Mouse (Mus musculus) limb, embryonic 14.5 days (tissue): Measurements from ENCODE around the gene Ipmk. TPM values are rescaled to one million over a fixed set of nuclear protein-coding genes. Genes with fewer than 3 reads are reported as not detected.
"Not testable (repeated sequence)": the region's sequence is repeated elsewhere in the genome, so short reads cannot be mapped to it uniquely, and the experiment has no call there.

Source experiments
- ATAC-seq: fragments of 200-750 bp; cut with Nextera tagmentation; 2 replicates; pipeline ENCODE4 v1.8.0; 2017; ENCODE audit warnings: low read depth, moderate number of reproducible peaks, moderate TSS enrichment; ENCODE audit not compliant: low FRiP score
- DNase-seq: peaks from one replicate; pipeline ENCODE4 v3.0.0-alpha.2; 2015; ENCODE audit warnings: low spot score
- H3K27ac ChIP-seq: fragments of 300-500 bp; sonication (generic); replicated peaks from 2 replicates; pipeline ENCODE4 v1.5.1; 2014; ENCODE audit warnings: low read depth, mild to moderate bottlenecking, low read length, moderate library complexity, mixed read lengths
- H3K27me3 ChIP-seq: fragments of 300-500 bp; sonication (generic); 2 replicates; pipeline ENCODE4 v1.6.1; 2014; ENCODE audit warnings: low read length, mixed read lengths; ENCODE audit not compliant: control insufficient read depth, insufficient read depth
- H3K36me3 ChIP-seq: fragments of 300-500 bp; sonication (generic); 2 replicates; pipeline ENCODE4 v1.6.1; 2014; ENCODE audit warnings: mild to moderate bottlenecking, low read length, moderate library complexity, mixed read lengths; ENCODE audit not compliant: control insufficient read depth, insufficient read depth
- H3K4me1 ChIP-seq: fragments of 300-500 bp; sonication (generic); 2 replicates; pipeline ENCODE4 v1.6.1; 2014; ENCODE audit warnings: antibody characterized with exemption, low read length, mixed read lengths; ENCODE audit not compliant: control insufficient read depth, insufficient read depth
- H3K4me2 ChIP-seq: fragments of 300-500 bp; sonication (generic); replicated peaks from 2 replicates; pipeline ENCODE4 v1.6.1; 2014; ENCODE audit warnings: low read depth, mild to moderate bottlenecking, low read length, moderate library complexity; ENCODE audit not compliant: severe bottlenecking
- H3K4me3 ChIP-seq: fragments of 300-500 bp; sonication (generic); replicated peaks from 2 replicates; pipeline ENCODE4 v1.5.1; 2014; ENCODE audit warnings: low read length
- H3K9ac ChIP-seq: fragments of 300-500 bp; sonication (generic); 2 replicates; pipeline ENCODE4 v1.6.1; 2014; ENCODE audit warnings: mild to moderate bottlenecking, low read depth, low read length, moderate library complexity; ENCODE audit not compliant: severe bottlenecking
- H3K9me3 ChIP-seq: fragments of 300-500 bp; sonication (generic); 2 replicates; pipeline ENCODE4 v1.6.1; 2016; ENCODE audit warnings: low read length; ENCODE audit not compliant: control insufficient read depth
- POLR2A ChIP-seq: fragments of 200-500 bp; IDR thresholded peaks from 2 replicates; pipeline ENCODE4 v1.8.0; 2012; ENCODE audit warnings: inconsistent platforms, mild to moderate bottlenecking, moderate library complexity, borderline replicate concordance; ENCODE audit not compliant: insufficient read depth, insufficient read length; ENCODE audit errors: extremely low read depth
- WGBS: fragments of 180-500 bp; shearing (Covaris S2); extraction: QIAGEN DNeasy Blood & Tissue Kit; methylation state at CpG from one replicate; pipeline ENCODE4 v1.1.7; 2014; 5-methylcytosine and 5-hydroxymethylcytosine counted together
- polyA plus RNA-seq, 2 experiments: library from polyadenylated mRNA; depleted of rRNA in 1 of 2; stranded (reverse) in 1 of 2; unstranded in 1 of 2; fragments of >200 nt; fragmentation: Nextera tagmentation in 1 of 2; extraction: Ambion mirVana in 1 of 2; gene quantifications; 2 replicates each; pipeline versions ENCODE4 v1.2.1 to v1.2.3; 2012 to 2014

Ipmk gene
- polyA plus RNA-seq, 2 experiments, result 8.8 to 11.9 TPM

DNA sequence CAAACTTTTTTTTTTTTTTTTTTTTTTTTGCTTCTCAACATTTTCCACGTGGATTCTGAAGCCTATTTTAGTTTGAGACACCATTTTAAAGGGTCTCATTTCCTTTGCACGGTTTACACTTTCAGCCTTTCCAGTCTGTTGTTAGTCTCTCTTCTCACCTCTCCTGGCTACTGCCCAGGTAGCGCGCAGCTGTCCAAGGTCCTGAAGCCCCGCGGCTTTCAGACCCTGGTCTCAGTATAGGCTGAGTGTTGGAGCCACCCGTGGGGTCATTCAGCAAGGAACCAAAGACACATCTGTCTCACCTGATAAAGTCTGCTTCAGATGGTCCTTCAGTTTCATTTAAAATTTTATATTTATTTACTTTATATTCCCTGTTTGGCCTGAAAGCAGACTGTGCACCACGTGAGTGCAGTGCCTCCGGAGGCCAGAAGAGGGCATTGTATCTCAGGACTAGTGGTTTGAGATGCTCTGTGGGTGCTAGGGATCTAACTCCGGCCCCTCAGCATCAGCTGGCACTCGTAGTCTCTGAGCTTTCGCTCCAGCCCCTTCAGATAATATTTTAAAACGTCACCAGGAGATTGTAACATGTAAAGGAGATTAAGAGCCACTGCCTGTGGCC is 80.8 kb downstream of the Ipmk start:
- H3K4me3 ChIP-seq, result no peak overlapping the region
- DNase-seq, result peak; percentile 15
- TF ChIP-seq POLR2A, result no peak
- no peaks in the 10 kb centered on the region for H3K27me3 ChIP-seq
- 59% methylated on average over 13 of the region's 13 CpGs for WGBS
- no peak for ATAC-seq
- H3K9me3 ChIP-seq, result no peaks in the 10 kb centered on the region
- no peak overlapping the region for H3K27ac ChIP-seq
- no peak overlapping the region for H3K9ac ChIP-seq
- no peak overlapping the region for H3K4me2 ChIP-seq
- no peaks in the 10 kb centered on the region for H3K4me1 ChIP-seq
- H3K36me3 ChIP-seq, result no peaks in the 10 kb centered on the region

DNA sequence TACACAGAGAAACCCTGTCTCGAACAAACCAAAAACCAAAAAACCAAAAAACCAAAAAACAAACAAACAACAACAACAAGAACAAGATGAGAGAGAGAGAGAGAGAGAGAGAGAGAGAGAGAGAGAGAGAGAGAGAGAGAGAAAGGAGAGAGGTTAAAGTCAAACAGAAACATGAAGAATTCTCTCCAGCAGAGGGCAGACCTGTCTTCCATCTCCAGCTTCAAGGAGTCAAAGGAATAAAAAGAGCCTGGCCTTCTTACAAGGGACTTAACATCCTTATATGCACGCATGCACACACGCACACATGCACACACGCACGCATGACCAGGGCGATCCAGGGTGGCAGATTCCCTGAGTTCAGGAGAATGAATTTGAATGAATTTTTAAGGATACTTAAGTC is 83.1 kb downstream of the Ipmk start:
- H3K27me3 ChIP-seq, result no peaks in the 10 kb centered on the region
- no peak overlapping the region for H3K27ac ChIP-seq
- ATAC-seq (no peak), DNase-seq (no peak)
- no peaks in the 10 kb centered on the region for H3K9me3 ChIP-seq
- no peaks in the 10 kb centered on the region for H3K36me3 ChIP-seq
- H3K9ac ChIP-seq, result no peak overlapping the region
- 96% methylated on average over 6 of the region's 6 CpGs for WGBS
- no peak for TF ChIP-seq POLR2A
- H3K4me3 ChIP-seq, result no peak overlapping the region
- no peaks in the 10 kb centered on the region for H3K4me1 ChIP-seq
- H3K4me2 ChIP-seq, result no peak overlapping the region

DNA sequence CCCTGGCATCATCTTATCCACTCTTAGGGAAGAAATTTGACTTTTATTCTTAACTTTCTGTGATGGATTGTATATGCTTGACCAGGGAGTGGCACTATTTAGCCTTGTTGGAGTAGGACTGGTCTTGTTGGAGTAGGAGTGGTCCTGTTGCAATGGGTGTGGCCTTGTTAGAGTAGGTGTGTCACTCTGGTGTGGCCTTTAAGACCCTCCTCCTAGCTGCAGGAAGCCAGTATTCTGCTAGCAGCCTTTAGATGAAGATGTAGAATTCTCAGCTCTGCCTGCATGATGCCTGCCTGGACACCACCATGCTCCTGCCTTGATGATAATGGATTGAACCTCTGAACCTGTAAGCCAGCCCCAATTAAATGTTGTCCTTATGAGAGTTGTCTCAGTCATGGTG is 95.5 kb downstream of the Ipmk start:
- H3K4me3 ChIP-seq, result no peak overlapping the region
- H3K9me3 ChIP-seq, result no peaks in the 10 kb centered on the region
- H3K4me1 ChIP-seq, result no peaks in the 10 kb centered on the region
- ATAC-seq (no peak), DNase-seq (no peak)
- H3K36me3 ChIP-seq, result no peaks in the 10 kb centered on the region
- no peaks in the 10 kb centered on the region for H3K27me3 ChIP-seq
- no peak overlapping the region for H3K27ac ChIP-seq
- no peak overlapping the region for H3K4me2 ChIP-seq
- TF ChIP-seq POLR2A, result no peak
- H3K9ac ChIP-seq, result no peak overlapping the region

DNA sequence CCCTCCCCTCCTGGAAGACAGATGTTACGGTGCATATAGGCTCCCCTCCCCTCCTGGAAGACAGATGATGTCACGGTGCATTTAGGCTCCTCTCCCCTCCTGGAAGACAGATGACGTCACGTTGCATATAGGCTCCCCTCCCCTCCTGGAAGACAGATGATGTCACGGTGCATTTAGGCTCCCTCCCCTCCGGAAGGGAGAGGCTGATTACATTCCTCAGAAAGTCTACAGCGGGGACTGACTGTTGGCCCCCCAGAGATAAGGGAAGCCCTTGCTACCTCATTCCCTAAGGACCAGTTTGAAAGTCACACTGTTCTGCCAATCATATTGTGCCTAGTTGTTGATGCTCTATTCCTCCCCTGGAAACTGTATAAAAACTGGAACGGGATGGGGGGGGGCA is 100.1 kb downstream of the Ipmk start:
- WGBS, result 78% methylated on average over 8 of the region's 8 CpGs
- no peak for TF ChIP-seq POLR2A
- ATAC-seq, result no peak
- Histone ChIP-seq H3K27me3 (no peaks in the 10 kb centered on the region), H3K4me1 (no peaks in the 10 kb centered on the region), H3K4me2 (no peak overlapping the region), H3K36me3 (no peaks in the 10 kb centered on the region), H3K4me3 (no peak overlapping the region), H3K9me3 (no peaks in the 10 kb centered on the region), H3K9ac (no peak overlapping the region), H3K27ac (no peak overlapping the region)
- DNase-seq, result no peak

DNA sequence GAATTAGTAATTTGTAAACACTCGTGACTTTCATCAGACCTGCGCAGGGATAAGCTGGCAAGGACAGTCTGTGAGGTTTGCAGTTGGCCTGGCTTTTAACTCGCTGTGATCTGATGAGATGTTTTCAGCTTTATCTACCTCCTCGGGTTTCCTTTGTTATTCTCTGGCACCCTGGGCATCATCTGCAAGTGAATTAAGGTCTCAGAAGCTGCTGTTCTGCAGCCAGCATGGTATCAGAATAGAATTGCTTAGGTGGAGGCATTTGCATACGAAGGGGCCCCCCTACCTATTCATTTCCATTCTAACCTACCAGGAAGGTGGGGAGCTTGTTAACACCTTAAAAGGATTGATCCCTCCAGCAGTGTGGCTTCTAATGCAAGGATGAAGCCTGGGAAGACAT is 100.7 kb downstream of the Ipmk start:
- 88% methylated on average over 5 of the region's 5 CpGs for WGBS
- no peak overlapping the region for H3K9ac ChIP-seq
- TF ChIP-seq POLR2A, result no peak
- H3K4me3 ChIP-seq, result no peak overlapping the region
- H3K27ac ChIP-seq, result no peak overlapping the region
- DNase-seq (no peak), ATAC-seq (no peak)
- no peaks in the 10 kb centered on the region for H3K27me3 ChIP-seq
- H3K36me3 ChIP-seq, result no peaks in the 10 kb centered on the region
- no peaks in the 10 kb centered on the region for H3K4me1 ChIP-seq
- no peaks in the 10 kb centered on the region for H3K9me3 ChIP-seq
- H3K4me2 ChIP-seq, result no peak overlapping the region

DNA sequence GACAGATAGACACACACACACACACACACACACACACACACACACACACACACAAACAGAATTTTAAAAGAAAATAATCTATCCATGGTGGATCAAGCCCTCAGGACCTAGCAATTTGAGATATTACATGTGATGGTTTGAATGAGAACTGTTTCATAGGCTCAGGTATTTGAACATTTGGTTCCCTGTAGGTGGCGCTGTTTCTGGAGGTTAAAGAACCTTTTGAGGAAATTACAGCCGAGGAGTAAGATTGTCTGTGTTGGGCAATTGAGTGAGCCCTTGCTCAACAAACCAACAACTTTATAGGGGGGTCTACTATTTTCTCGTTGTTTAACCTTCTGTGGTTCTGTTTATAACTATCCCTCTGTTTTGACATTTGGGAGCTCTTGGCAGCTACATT is 107.8 kb downstream of the Ipmk start:
- Histone ChIP-seq H3K9me3 (no peaks in the 10 kb centered on the region), H3K4me1 (no peaks in the 10 kb centered on the region), H3K9ac (no peak overlapping the region), H3K27me3 (no peaks in the 10 kb centered on the region), H3K36me3 (no peaks in the 10 kb centered on the region), H3K4me3 (no peak overlapping the region), H3K4me2 (no peak overlapping the region), H3K27ac (no peak overlapping the region)
- ATAC-seq (no peak), DNase-seq (no peak)
- TF ChIP-seq POLR2A, result no peak
- 86% methylated on average over 3 of the region's 3 CpGs for WGBS

DNA sequence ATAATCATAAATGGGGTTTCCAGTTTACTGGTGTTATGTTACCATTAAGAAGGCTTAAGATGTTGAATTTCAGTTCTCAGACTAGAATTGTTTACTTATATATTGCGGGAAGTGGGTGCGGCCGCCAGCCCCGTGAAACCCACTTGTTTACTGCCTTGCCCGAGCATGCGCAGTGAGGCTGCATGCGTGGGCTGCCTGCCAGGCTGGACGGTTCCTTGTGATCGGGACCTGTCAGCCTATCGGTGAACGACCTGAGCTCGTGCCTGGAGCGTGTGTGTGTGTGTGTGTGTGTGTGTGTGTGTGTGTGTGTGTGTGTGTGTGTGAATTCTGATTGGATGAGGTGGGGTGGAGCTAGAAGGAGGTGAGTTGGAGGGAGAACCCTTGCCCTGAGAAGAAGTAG is 114.8 kb downstream of the Ipmk start:
- H3K27me3 ChIP-seq, DNase-seq, H3K4me1 ChIP-seq, H3K9me3 ChIP-seq, H3K4me2 ChIP-seq, H3K36me3 ChIP-seq, H3K9ac ChIP-seq, H3K4me3 ChIP-seq, H3K27ac ChIP-seq, ATAC-seq: not testable (repeated sequence)
- WGBS, result 83% methylated on average over 13 of the region's 13 CpGs
